Mouse (Mus musculus) hindbrain, embryonic 16.5 days (tissue): ENCODE results near the gene Gpkow. TPM values are rescaled to one million over a fixed set of nuclear protein-coding genes. Genes with fewer than 3 reads are reported as not detected.

Experiments
- ATAC-seq: fragments of 200-750 bp; cut with Nextera tagmentation; 2 replicates; pipeline ENCODE4 v1.8.0; 2017; ENCODE audit warnings: moderate TSS enrichment, moderate library complexity
- H3K27ac ChIP-seq: fragments of 300-500 bp; sonication (generic); 2 replicates; pipeline ENCODE4 v1.5.1; 2014; ENCODE audit warnings: low read depth, mild to moderate bottlenecking, control low read depth, low read length, moderate library complexity
- H3K27me3 ChIP-seq: fragments of 300-500 bp; sonication (generic); replicated peaks from 2 replicates; pipeline ENCODE4 v1.6.1; 2014; ENCODE audit warnings: low read length; ENCODE audit not compliant: control insufficient read depth, insufficient read depth
- H3K36me3 ChIP-seq: fragments of 300-500 bp; sonication (generic); 2 replicates; pipeline ENCODE4 v1.6.1; 2014; ENCODE audit warnings: mild to moderate bottlenecking, low read length, moderate library complexity, mixed read lengths; ENCODE audit not compliant: control insufficient read depth, insufficient read depth
- H3K4me1 ChIP-seq: fragments of 300-500 bp; sonication (generic); 2 replicates; pipeline ENCODE4 v1.6.1; 2014; ENCODE audit warnings: low read depth, low read length; ENCODE audit not compliant: control insufficient read depth, insufficient read depth
- H3K4me2 ChIP-seq: fragments of 300-500 bp; sonication (generic); 2 replicates; pipeline ENCODE4 v1.6.1; 2014; ENCODE audit warnings: mild to moderate bottlenecking, low read length, control low read depth, moderate library complexity
- H3K4me3 ChIP-seq: fragments of 300-500 bp; sonication (generic); 2 replicates; pipeline ENCODE4 v1.5.1; 2014; ENCODE audit warnings: mild to moderate bottlenecking, low read length, control low read depth, moderate library complexity
- H3K9ac ChIP-seq: fragments of 300-500 bp; sonication (generic); 2 replicates; pipeline ENCODE4 v1.6.1; 2014; ENCODE audit warnings: low read depth, mild to moderate bottlenecking, control low read depth, low read length, moderate library complexity
- H3K9me3 ChIP-seq: fragments of 300-500 bp; sonication (generic); 2 replicates; pipeline ENCODE4 v1.6.1; 2014; ENCODE audit warnings: mild to moderate bottlenecking, low read length, moderate library complexity; ENCODE audit not compliant: control insufficient read depth
- WGBS: fragments of 180-500 bp; shearing (Covaris S2); extraction: QIAGEN DNeasy Blood & Tissue Kit; methylation state at CpG from one replicate; pipeline ENCODE4 v1.1.7; 2014; 5-methylcytosine and 5-hydroxymethylcytosine counted together
- polyA plus RNA-seq: library from polyadenylated mRNA; unstranded; fragments of >200 nt; fragmentation: Nextera tagmentation; extraction: Ambion mirVana; gene quantifications from 2 replicates; pipeline ENCODE4 v1.2.1, GENCODE M21; 2015

Gene Gpkow
- 45.7 and 51.2 TPM in 2 replicates for polyA plus RNA-seq

- Histone ChIP-seq H3K27ac (no peak within 1 kb of the TSS), H3K4me2 (peak within 1 kb of the TSS; percentile 58), H3K4me1 (no peaks in the 10 kb centered on the region), H3K36me3 (no peaks in the 10 kb centered on the region), H3K27me3 (no peaks in the 10 kb centered on the region), H3K9ac (peak within 1 kb of the TSS; percentile 39; the same call in 1 of the 2 replicates), H3K4me3 (peak within 1 kb of the TSS; percentile 44), H3K9me3 (no peaks in the 10 kb centered on the region)
- ATAC-seq: peak; percentile 96
- WGBS: 18% methylated on average over 33 of the region's 33 CpGs
These were observed at the start of gene Gpkow for GRCm38 (mm10) chrX:7696954-7697381. Gene Gpkow, plus strand, starts transcription at chrX:7697131.

GRCm38 (mm10) chrX:7648671-7649304, 48.1 kb upstream of the Gpkow start:
- Histone ChIP-seq H3K4me2 (peak overlapping the region; percentile 54), H3K4me3 (peak overlapping the region; percentile 37), H3K27ac (peak overlapping the region; percentile 76), H3K4me1 (no peaks in the 10 kb centered on the region), H3K36me3 (peaks cover 7% of the 10 kb centered on the region), H3K27me3 (no peaks in the 10 kb centered on the region), H3K9ac (peak overlapping the region; percentile 65), H3K9me3 (no peaks in the 10 kb centered on the region)
- peak; percentile 95 for ATAC-seq
- 15% methylated on average over 25 of the region's 25 CpGs for WGBS

GRCm38 (mm10) chrX:7657221-7657639, 39.7 kb upstream of the Gpkow start, which contains the start of gene Prickle3:
Gene Prickle3, plus strand, starts transcription at chrX:7657260.
- no peaks in the 10 kb centered on the region for H3K4me1 ChIP-seq
- no peaks in the 10 kb centered on the region for H3K27me3 ChIP-seq
- peak within 1 kb of the TSS; percentile 37; the same call in 1 of the 2 replicates for H3K9ac ChIP-seq
- no peaks in the 10 kb centered on the region for H3K9me3 ChIP-seq
- WGBS: 17% methylated on average over 26 of the region's 26 CpGs
- H3K4me2 ChIP-seq: peak within 1 kb of the TSS; percentile 48
- H3K36me3 ChIP-seq: no peaks in the 10 kb centered on the region; the same call in 1 of the 2 replicates
- H3K4me3 ChIP-seq: peak within 1 kb of the TSS; percentile 32
- ATAC-seq: peak; percentile 51; the same call in 1 of the 2 replicates
- H3K27ac ChIP-seq: no peak within 1 kb of the TSS

GRCm38 (mm10) chrX:7658031-7658784, 38.7 kb upstream of the Gpkow start:
- ATAC-seq: peak; percentile 37; the same call in 1 of the 2 replicates
- WGBS: 31% methylated on average over 15 of the region's 15 CpGs
- Histone ChIP-seq H3K9me3 (no peaks in the 10 kb centered on the region), H3K36me3 (no peaks in the 10 kb centered on the region), H3K4me3 (no peak overlapping the region), H3K27me3 (no peaks in the 10 kb centered on the region), H3K9ac (no peak overlapping the region), H3K27ac (no peak overlapping the region), H3K4me2 (peak overlapping the region; percentile 10), H3K4me1 (no peaks in the 10 kb centered on the region)

- ATAC-seq: peak; percentile 24; the same call in 1 of the 2 replicates
- Histone ChIP-seq H3K4me1 (no peaks in the 10 kb centered on the region), H3K27ac (no peak overlapping the region), H3K9me3 (no peaks in the 10 kb centered on the region), H3K27me3 (no peaks in the 10 kb centered on the region), H3K4me3 (no peak overlapping the region), H3K4me2 (no peak overlapping the region), H3K9ac (no peak overlapping the region), H3K36me3 (no peaks in the 10 kb centered on the region)
- WGBS: 57% methylated on average over 10 of the region's 11 CpGs
These were observed 37.9 kb upstream of the Gpkow start for GRCm38 (mm10) chrX:7658785-7659589.

GRCm38 (mm10) chrX:7661086-7661485, 35.8 kb upstream of the Gpkow start:
- no peaks in the 10 kb centered on the region for H3K9me3 ChIP-seq
- H3K36me3 ChIP-seq: no peaks in the 10 kb centered on the region
- H3K27me3 ChIP-seq: no peaks in the 10 kb centered on the region
- WGBS: 83% methylated on average over 4 of the region's 4 CpGs
- no peak overlapping the region for H3K4me3 ChIP-seq
- no peak overlapping the region for H3K4me2 ChIP-seq
- H3K9ac ChIP-seq: no peak overlapping the region
- no peaks in the 10 kb centered on the region for H3K4me1 ChIP-seq
- ATAC-seq: no peak
- no peak overlapping the region for H3K27ac ChIP-seq

GRCm38 (mm10) chrX:7662936-7663335, 34.0 kb upstream of the Gpkow start:
- no peaks in the 10 kb centered on the region for H3K9me3 ChIP-seq
- no peaks in the 10 kb centered on the region for H3K4me1 ChIP-seq
- H3K36me3 ChIP-seq: no peaks in the 10 kb centered on the region
- H3K4me2 ChIP-seq: no peak overlapping the region
- H3K27ac ChIP-seq: no peak overlapping the region
- no peak for ATAC-seq
- H3K4me3 ChIP-seq: no peak overlapping the region
- 82% methylated on average over 3 of the region's 3 CpGs for WGBS
- no peaks in the 10 kb centered on the region for H3K27me3 ChIP-seq
- H3K9ac ChIP-seq: no peak overlapping the region

- Histone ChIP-seq H3K4me1 (no peaks in the 10 kb centered on the region), H3K9ac (no peak overlapping the region), H3K27ac (no peak overlapping the region), H3K4me3 (no peak overlapping the region), H3K36me3 (no peaks in the 10 kb centered on the region), H3K27me3 (no peaks in the 10 kb centered on the region), H3K9me3 (no peaks in the 10 kb centered on the region), H3K4me2 (no peak overlapping the region)
- 76% methylated on average over 11 of the region's 11 CpGs for WGBS
- peak; percentile 77 for ATAC-seq
These were observed 32.1 kb upstream of the Gpkow start for GRCm38 (mm10) chrX:7664791-7665190.
